Mouse (Mus musculus): Measurements from ENCODE around the gene Tsr1.

Gene Tsr1

GRCm38 (mm10) chr11:74897678-74898516, at the start of gene Tsr1:
Gene Tsr1, plus strand, starts transcription at chr11:74898071.
- peak; percentile 92 for DNase-seq (ENCODE audit: low read depth)

- no peak for DNase-seq (ENCODE audit: low read depth)
Observed at GRCm38 (mm10) chr11:74850998-74851661, 46.7 kb upstream of the Tsr1 start.

- no peak for DNase-seq (ENCODE audit: low read depth)
Observed at GRCm38 (mm10) chr11:74857756-74858155, 40.1 kb upstream of the Tsr1 start.

GRCm38 (mm10) chr11:74862129-74862528, 35.7 kb upstream of the Tsr1 start:
- no peak for DNase-seq (ENCODE audit: low read depth)

- DNase-seq (ENCODE audit: low read depth), result no peak
Observed at GRCm38 (mm10) chr11:74863471-74863870, 34.4 kb upstream of the Tsr1 start.

- no peak for DNase-seq (ENCODE audit: low read depth)
Observed at GRCm38 (mm10) chr11:74864421-74864820, 33.5 kb upstream of the Tsr1 start.

GRCm38 (mm10) chr11:74865252-74865651, 32.6 kb upstream of the Tsr1 start:
- DNase-seq (ENCODE audit: low read depth), result no peak

GRCm38 (mm10) chr11:74866640-74867039, 31.2 kb upstream of the Tsr1 start:
- no peak for DNase-seq (ENCODE audit: low read depth)

- no peak for DNase-seq (ENCODE audit: low read depth)
Observed at GRCm38 (mm10) chr11:74867181-74867580, 30.7 kb upstream of the Tsr1 start.

- DNase-seq (ENCODE audit: low read depth), result no peak
Observed at GRCm38 (mm10) chr11:74868046-74868760, 29.7 kb upstream of the Tsr1 start.

- no peak for DNase-seq (ENCODE audit: low read depth)
Observed at GRCm38 (mm10) chr11:74869603-74870002, 28.3 kb upstream of the Tsr1 start.

- no peak for DNase-seq (ENCODE audit: low read depth)
Observed at GRCm38 (mm10) chr11:74870544-74870943, 27.3 kb upstream of the Tsr1 start.

- DNase-seq (ENCODE audit: low read depth), result no peak
Observed at GRCm38 (mm10) chr11:74870991-74871622, 26.8 kb upstream of the Tsr1 start.

- DNase-seq (ENCODE audit: low read depth), result no peak
Observed at GRCm38 (mm10) chr11:74874630-74875029, 23.2 kb upstream of the Tsr1 start.

- DNase-seq (ENCODE audit: low read depth), result no peak
Observed at GRCm38 (mm10) chr11:74876801-74877200, 21.1 kb upstream of the Tsr1 start.

- no peak for DNase-seq (ENCODE audit: low read depth)
Observed at GRCm38 (mm10) chr11:74880999-74881398, 16.9 kb upstream of the Tsr1 start.

GRCm38 (mm10) chr11:74881979-74882378, 15.9 kb upstream of the Tsr1 start:
- no peak for DNase-seq (ENCODE audit: low read depth)

- DNase-seq (ENCODE audit: low read depth), result no peak
Observed at GRCm38 (mm10) chr11:74883098-74883497, 14.8 kb upstream of the Tsr1 start.

- DNase-seq (ENCODE audit: low read depth), result no peak
Observed at GRCm38 (mm10) chr11:74894619-74895018, 3.3 kb upstream of the Tsr1 start.

GRCm38 (mm10) chr11:74895980-74896900, 1.6 kb upstream of the Tsr1 start:
- DNase-seq (ENCODE audit: low read depth), result peak; percentile 38
